Comparison of ENCODE assay signal across 13 mouse cellular contexts in the genomic region with DNA sequence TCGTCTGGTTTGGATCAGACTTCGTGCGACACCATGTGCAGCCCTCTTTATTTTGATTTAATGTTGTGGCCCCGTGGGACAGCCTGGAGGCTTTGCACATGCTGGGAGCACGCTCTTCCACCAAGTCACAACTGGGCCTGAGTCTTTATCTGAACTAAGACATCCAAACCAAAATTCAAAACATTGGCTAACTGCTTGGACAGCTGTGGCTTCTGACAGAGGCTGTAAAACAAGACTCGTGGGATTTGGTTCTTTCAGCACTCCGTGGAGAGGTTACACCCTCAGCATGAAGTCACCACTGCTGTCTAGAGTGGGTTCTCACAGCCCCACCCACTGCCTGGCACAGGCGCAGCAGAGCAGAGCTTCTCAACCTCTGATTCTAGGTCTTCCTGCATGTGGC.
DNase-seq lines count a peak whose midpoint lies in the region; ATAC-seq lines count a peak whose summit lies in the region.
"Had no signal": no experiment of that assay in that cellular context is flagged by ENCODE, and none has a peak within 500 bp of the region (broad histone marks: within the 10 kb centered on the region; RNA-seq: fewer than 3 reads in every experiment).

No protein-coding gene starts in this region.

- no peak overlapping the region for H3K27ac ChIP-seq in embryonic facial prominence, embryonic 14.5 days (replicated peaks; ENCODE audit: low read depth, low read length)
- H3K27ac ChIP-seq in embryonic facial prominence, embryonic 10.5 days (replicated peaks): no peak overlapping the region
- no peak overlapping the region for H3K27ac ChIP-seq in midbrain, embryonic 14.5 days (replicated peaks; ENCODE audit: low read depth, low read length)
- H3K27ac ChIP-seq: embryonic facial prominence, embryonic 13.5 days; liver, embryonic 14.5 days had no signal

- WGBS in embryonic facial prominence, embryonic 14.5 days: 58% methylated on average over 8 of the region's 8 CpGs
- WGBS in embryonic facial prominence, embryonic 10.5 days: 82% methylated on average over 8 of the region's 8 CpGs
- WGBS in midbrain, embryonic 14.5 days: 87% methylated on average over 8 of the region's 8 CpGs

- H3K9ac ChIP-seq in embryonic facial prominence, embryonic 14.5 days (ENCODE audit: low read depth, low read length): no peak overlapping the region
- H3K9ac ChIP-seq in midbrain, embryonic 14.5 days (replicated peaks; ENCODE audit: low read length): no peak overlapping the region
- H3K9ac ChIP-seq: embryonic facial prominence, embryonic 13.5 days; liver, embryonic 14.5 days had no signal

- H3K4me1 ChIP-seq in embryonic facial prominence, embryonic 14.5 days (ENCODE audit: control insufficient read depth, insufficient read depth, low read length): no peaks in the 10 kb centered on the region
- no peaks in the 10 kb centered on the region for H3K4me1 ChIP-seq in embryonic facial prominence, embryonic 10.5 days
- no peaks in the 10 kb centered on the region for H3K4me1 ChIP-seq in midbrain, embryonic 14.5 days (ENCODE audit: control insufficient read depth, insufficient read depth, low read length)
- H3K4me1 ChIP-seq: embryonic facial prominence, embryonic 13.5 days had no signal

- H3K4me3 ChIP-seq in embryonic facial prominence, embryonic 14.5 days (ENCODE audit: low read depth, low read length): no peak overlapping the region
- no peak overlapping the region for H3K4me3 ChIP-seq in embryonic facial prominence, embryonic 10.5 days
- no peak overlapping the region for H3K4me3 ChIP-seq in midbrain, embryonic 14.5 days (replicated peaks; ENCODE audit: low read depth, low read length)
- H3K4me3 ChIP-seq: embryonic facial prominence, embryonic 13.5 days had no signal

- intact Hi-C loops in heart, postnatal 14 days (cut with DNase I): no loop called here

- H3K36me3 ChIP-seq in embryonic facial prominence, embryonic 14.5 days (ENCODE audit: control insufficient read depth, insufficient read depth, low read length): no peaks in the 10 kb centered on the region
- no peaks in the 10 kb centered on the region for H3K36me3 ChIP-seq in embryonic facial prominence, embryonic 10.5 days (replicated peaks)
- no peaks in the 10 kb centered on the region for H3K36me3 ChIP-seq in midbrain, embryonic 14.5 days (ENCODE audit: control insufficient read depth, insufficient read depth, low read length)
- H3K36me3 ChIP-seq: embryonic facial prominence, embryonic 13.5 days had no signal

- no peaks in the 10 kb centered on the region for H3K27me3 ChIP-seq in embryonic facial prominence, embryonic 14.5 days (replicated peaks; ENCODE audit: control insufficient read depth, insufficient read depth, low read length)
- no peaks in the 10 kb centered on the region for H3K27me3 ChIP-seq in embryonic facial prominence, embryonic 10.5 days (replicated peaks; ENCODE audit: low read depth, poor library complexity, severe bottlenecking)
- no peaks in the 10 kb centered on the region for H3K27me3 ChIP-seq in midbrain, embryonic 14.5 days (ENCODE audit: control insufficient read depth, insufficient read depth, low read length)
- H3K27me3 ChIP-seq: embryonic facial prominence, embryonic 13.5 days had no signal

- no peak overlapping the region for H3K4me2 ChIP-seq in embryonic facial prominence, embryonic 14.5 days (ENCODE audit: low read depth, low read length)
- no peak overlapping the region for H3K4me2 ChIP-seq in midbrain, embryonic 14.5 days (ENCODE audit: low read length)
- H3K4me2 ChIP-seq: embryonic facial prominence, embryonic 13.5 days had no signal

- H3K9me3 ChIP-seq in embryonic facial prominence, embryonic 14.5 days (ENCODE audit: control insufficient read depth, low read length): no peaks in the 10 kb centered on the region
- H3K9me3 ChIP-seq in embryonic facial prominence, embryonic 10.5 days: no peaks in the 10 kb centered on the region
- H3K9me3 ChIP-seq in midbrain, embryonic 14.5 days (ENCODE audit: control insufficient read depth, low read length): no peaks in the 10 kb centered on the region
- H3K9me3 ChIP-seq: embryonic facial prominence, embryonic 13.5 days had no signal

- peak; percentile 32 for DNase-seq in embryonic facial prominence, embryonic 14.5 days (ENCODE audit: low spot score)
- no peak for DNase-seq in embryonic facial prominence, embryonic 10.5 days (ENCODE audit: low spot score)
- DNase-seq in lung, postnatal 10 days: peak; percentile 30
- no peak for DNase-seq in lung, postnatal 4 days
- peak; percentile 67 to 70 for DNase-seq in heart, postnatal 14 days
- peak; percentile 5 for DNase-seq in mesoderm, embryonic 11.5 days (ENCODE audit: low read depth, low spot score)
- DNase-seq in thymus, adult 18-20 months: no peak
- no peak for DNase-seq in midbrain, embryonic 14.5 days
- DNase-seq: cerebellum, adult 11 months; thymus, adult 2 months had no signal

- no peak for ATAC-seq in embryonic facial prominence, embryonic 14.5 days (ENCODE audit: low read depth)
- no peak for ATAC-seq in midbrain, embryonic 14.5 days (ENCODE audit: low FRiP score, low TSS enrichment)
- ATAC-seq: hindbrain, embryonic 16.5 days had no signal

Comparison
In these comparisons a context has a peak if more than half of its experiments do, and no peak if none do; other contexts are left out.
1. DNase-seq: peak in embryonic facial prominence, embryonic 14.5 days (single experiment), lung, postnatal 10 days (single experiment), heart, postnatal 14 days (2 of 2) and mesoderm, embryonic 11.5 days (single experiment); none in embryonic facial prominence, embryonic 10.5 days (single experiment), lung, postnatal 4 days (0 of 2), thymus, adult 18-20 months (0 of 2) and midbrain, embryonic 14.5 days (single experiment).